12 mouse cellular contexts compared by ENCODE assay signal in the genomic region with DNA sequence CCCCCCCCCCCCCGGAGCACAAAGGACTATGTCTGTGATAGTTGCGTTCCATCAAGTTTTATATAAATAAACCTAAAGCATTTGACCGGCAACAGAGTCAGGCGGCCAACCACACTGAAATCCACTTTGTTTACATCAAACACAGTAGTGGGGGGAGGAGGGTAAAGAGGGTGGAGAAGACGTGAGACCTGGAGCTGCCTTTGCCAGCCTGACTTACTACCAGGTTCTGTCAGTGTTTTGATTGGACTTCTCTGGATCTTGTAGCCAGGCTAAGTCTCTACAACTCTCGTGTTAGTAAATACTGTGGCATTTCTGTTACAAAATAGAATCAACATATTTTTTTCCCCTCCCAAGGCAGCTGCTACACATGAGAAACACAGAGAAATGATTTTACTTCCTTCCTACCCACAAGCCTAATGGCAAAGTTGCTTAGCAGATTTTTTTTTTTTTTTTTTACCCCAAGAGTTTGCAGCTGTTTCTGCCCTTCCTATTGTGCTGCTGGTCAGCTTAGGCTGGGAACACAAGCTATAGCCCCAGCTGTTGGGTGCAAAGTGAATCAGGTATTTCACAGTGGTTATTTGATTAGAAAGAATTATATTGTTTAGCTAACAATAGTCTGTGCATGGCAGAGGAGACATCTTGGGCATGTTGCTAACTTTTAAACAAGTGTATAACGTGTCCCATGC. TPM values are rescaled to one million over a fixed set of nuclear protein-coding genes. Genes with fewer than 3 reads are reported as not detected.
DNase-seq lines count a peak whose midpoint lies in the region; ATAC-seq lines count a peak whose summit lies in the region.
"Had no signal": no experiment of that assay in that cellular context is flagged by ENCODE, and none has a peak within 500 bp of the region (broad histone marks: within the 10 kb centered on the region; RNA-seq: fewer than 3 reads in every experiment).

No protein-coding gene starts in this region.

- no peak overlapping the region for H3K4me3 ChIP-seq in heart, embryonic 16.5 days (ENCODE audit: low read length)
- H3K4me3 ChIP-seq in heart, embryonic 10.5 days, result no peak overlapping the region
- H3K4me3 ChIP-seq in midbrain, embryonic 11.5 days (ENCODE audit: low read depth, low read length), result no peak overlapping the region
- no peak overlapping the region for H3K4me3 ChIP-seq in midbrain, embryonic 16.5 days (ENCODE audit: low read depth, low read length)
- H3K4me3 ChIP-seq in intestine, embryonic 14.5 days (ENCODE audit: low read depth, low read length), result no peak overlapping the region
- no peak overlapping the region; the same call in 1 of the 2 replicates for H3K4me3 ChIP-seq in stomach, embryonic 16.5 days (replicated peaks; ENCODE audit: low read length)

- no peak for ATAC-seq in heart, embryonic 16.5 days (replicated peaks; ENCODE audit: extremely low read depth, insufficient read depth, low FRiP score)
- 0 out of 2 replicates have a peak, but pooled peaks have one; percentile 35 for ATAC-seq in midbrain, embryonic 11.5 days (ENCODE audit: low FRiP score)
- ATAC-seq in midbrain, embryonic 16.5 days, result no peak
- ATAC-seq in intestine, embryonic 14.5 days (replicated peaks; ENCODE audit: low FRiP score, low TSS enrichment, low read depth), result 0 out of 2 replicates have a peak, but pooled peaks have one; percentile 40
- ATAC-seq in stomach, embryonic 16.5 days (ENCODE audit: insufficient read depth, low FRiP score), result peak; percentile 44; the same call in 1 of the 2 replicates
- ATAC-seq: forebrain, embryonic 14.5 days had no signal

- H3K9me3 ChIP-seq in heart, embryonic 16.5 days (replicated peaks; ENCODE audit: control insufficient read depth, low read length), result no peaks in the 10 kb centered on the region
- H3K9me3 ChIP-seq in heart, embryonic 10.5 days, result no peaks in the 10 kb centered on the region
- H3K9me3 ChIP-seq in midbrain, embryonic 11.5 days (ENCODE audit: control insufficient read depth, low read length), result no peaks in the 10 kb centered on the region
- no peaks in the 10 kb centered on the region for H3K9me3 ChIP-seq in midbrain, embryonic 16.5 days (replicated peaks; ENCODE audit: control insufficient read depth, low read length, poor library complexity, severe bottlenecking)
- H3K9me3 ChIP-seq in intestine, embryonic 14.5 days (ENCODE audit: control insufficient read depth, low read length), result no peaks in the 10 kb centered on the region
- H3K9me3 ChIP-seq in stomach, embryonic 16.5 days (replicated peaks; ENCODE audit: control insufficient read depth, low read length), result no peaks in the 10 kb centered on the region

- no peak overlapping the region for H3K9ac ChIP-seq in heart, embryonic 16.5 days (ENCODE audit: low read length)
- no peak overlapping the region for H3K9ac ChIP-seq in midbrain, embryonic 11.5 days (ENCODE audit: low read length)
- no peak overlapping the region for H3K9ac ChIP-seq in midbrain, embryonic 16.5 days (ENCODE audit: low read depth, low read length)
- no peak overlapping the region for H3K9ac ChIP-seq in intestine, embryonic 14.5 days (ENCODE audit: low read length)
- no peak overlapping the region for H3K9ac ChIP-seq in stomach, embryonic 16.5 days (ENCODE audit: low read length)

- 23% methylated on average over 7 of the region's 7 CpGs for WGBS in heart, embryonic 16.5 days
- 25% methylated on average over 7 of the region's 7 CpGs for WGBS in heart, embryonic 10.5 days
- WGBS in midbrain, embryonic 11.5 days, result 37% methylated on average over 7 of the region's 7 CpGs
- 47% methylated on average over 7 of the region's 7 CpGs for WGBS in midbrain, embryonic 16.5 days
- 11% methylated on average over 7 of the region's 7 CpGs for WGBS in intestine, embryonic 14.5 days
- WGBS in stomach, embryonic 16.5 days, result 11% methylated on average over 7 of the region's 7 CpGs

- intact Hi-C loops in left cerebral cortex, postnatal 10 days (cut with DNase I), result no loop called here

- no peaks in the 10 kb centered on the region for H3K36me3 ChIP-seq in heart, embryonic 16.5 days (ENCODE audit: control insufficient read depth, insufficient read depth)
- no peaks in the 10 kb centered on the region for H3K36me3 ChIP-seq in heart, embryonic 10.5 days
- no peaks in the 10 kb centered on the region for H3K36me3 ChIP-seq in midbrain, embryonic 11.5 days (ENCODE audit: control insufficient read depth, insufficient read depth, low read length)
- H3K36me3 ChIP-seq in midbrain, embryonic 16.5 days (ENCODE audit: control insufficient read depth, insufficient read depth, low read length), result no peaks in the 10 kb centered on the region
- no peaks in the 10 kb centered on the region for H3K36me3 ChIP-seq in intestine, embryonic 14.5 days (ENCODE audit: control insufficient read depth, insufficient read depth, low read length)
- H3K36me3 ChIP-seq in stomach, embryonic 16.5 days (ENCODE audit: control insufficient read depth, insufficient read depth, low read length), result no peaks in the 10 kb centered on the region

- peak overlapping the region; percentile 16; the same call in 1 of the 2 replicates for H3K4me2 ChIP-seq in heart, embryonic 16.5 days (ENCODE audit: low read depth, low read length)
- H3K4me2 ChIP-seq in midbrain, embryonic 11.5 days, result no peak overlapping the region
- H3K4me2 ChIP-seq in midbrain, embryonic 16.5 days (ENCODE audit: low read length), result no peak overlapping the region
- H3K4me2 ChIP-seq in intestine, embryonic 14.5 days (ENCODE audit: low read length), result peak overlapping the region; percentile 20
- H3K4me2 ChIP-seq in stomach, embryonic 16.5 days (ENCODE audit: low read depth, low read length), result peak overlapping the region; percentile 35

- no peak overlapping the region for H3K27ac ChIP-seq in heart, embryonic 16.5 days (ENCODE audit: low read length)
- no peak overlapping the region for H3K27ac ChIP-seq in heart, embryonic 10.5 days
- H3K27ac ChIP-seq in midbrain, embryonic 11.5 days (ENCODE audit: low read depth, low read length), result no peak overlapping the region
- H3K27ac ChIP-seq in midbrain, embryonic 16.5 days (ENCODE audit: low read length), result no peak overlapping the region
- H3K27ac ChIP-seq in intestine, embryonic 14.5 days (ENCODE audit: low read depth), result peak overlapping the region; percentile 36; the same call in 1 of the 2 replicates
- peak overlapping the region; percentile 60 for H3K27ac ChIP-seq in stomach, embryonic 16.5 days (ENCODE audit: low read length)

- H3K27me3 ChIP-seq in heart, embryonic 16.5 days (ENCODE audit: control insufficient read depth, insufficient read depth, low read length), result no peaks in the 10 kb centered on the region
- H3K27me3 ChIP-seq in heart, embryonic 10.5 days (ENCODE audit: insufficient read depth, poor library complexity, severe bottlenecking), result no peaks in the 10 kb centered on the region
- no peaks in the 10 kb centered on the region for H3K27me3 ChIP-seq in midbrain, embryonic 11.5 days (ENCODE audit: control insufficient read depth, insufficient read depth, low read length)
- H3K27me3 ChIP-seq in midbrain, embryonic 16.5 days (ENCODE audit: control insufficient read depth, insufficient read depth, low read depth, low read length), result no peaks in the 10 kb centered on the region
- H3K27me3 ChIP-seq in intestine, embryonic 14.5 days (replicated peaks; ENCODE audit: control insufficient read depth, insufficient read depth, low read length), result no peaks in the 10 kb centered on the region
- H3K27me3 ChIP-seq in stomach, embryonic 16.5 days (ENCODE audit: control insufficient read depth, insufficient read depth, low read length), result no peaks in the 10 kb centered on the region

- DNase-seq in heart, embryonic 10.5 days (ENCODE audit: low spot score), result no peak
- no peak for DNase-seq in midbrain, embryonic 11.5 days (ENCODE audit: low spot score, missing footprints)
- peak; percentile 47 for DNase-seq in intestine, embryonic 14.5 days (ENCODE audit: low spot score)
- no peak for DNase-seq in left cerebral cortex, postnatal 10 days (ENCODE audit: extremely low spot score in 1 of 2, low spot score in 2 of 2)
- DNase-seq: adrenal gland, postnatal 25 days; gastrocnemius, postnatal 14 days; kidney, adult 9 months; right cerebral cortex, postnatal 4 days had no signal

- H3K4me1 ChIP-seq in heart, embryonic 16.5 days (ENCODE audit: control insufficient read depth, insufficient read depth, low read length), result peaks cover 10% of the 10 kb centered on the region
- peaks cover 8% of the 10 kb centered on the region; the same call in 1 of the 2 replicates for H3K4me1 ChIP-seq in heart, embryonic 10.5 days
- peaks cover 4% of the 10 kb centered on the region; the same call in 1 of the 2 replicates for H3K4me1 ChIP-seq in midbrain, embryonic 11.5 days (ENCODE audit: control insufficient read depth, insufficient read depth, low read length)
- no peaks in the 10 kb centered on the region for H3K4me1 ChIP-seq in midbrain, embryonic 16.5 days (ENCODE audit: control insufficient read depth, insufficient read depth, low read length)
- peaks cover 10% of the 10 kb centered on the region for H3K4me1 ChIP-seq in intestine, embryonic 14.5 days (replicated peaks; ENCODE audit: control insufficient read depth, insufficient read depth, low read length)
- H3K4me1 ChIP-seq in stomach, embryonic 16.5 days (ENCODE audit: control insufficient read depth, insufficient read depth, low read length), result peaks cover 17% of the 10 kb centered on the region

RNA-seq across cellular contexts. Expression of a gene that starts 52.3 kb away (rescaled TPM):
- 2.1 and 2.5 TPM in 2 replicates for polyA plus RNA-seq in heart, embryonic 16.5 days (2015; fragmentation: Nextera tagmentation; extraction: Ambion mirVana)
- polyA plus RNA-seq in heart, embryonic 10.5 days (2016; fragmentation: Nextera tagmentation; extraction: Ambion mirVana), result 1.6 and 3.5 TPM in 2 replicates
- 1.1 and 1.6 TPM in 2 replicates for polyA plus RNA-seq in midbrain, embryonic 11.5 days (2014; fragmentation: Nextera tagmentation; extraction: Ambion mirVana)
- polyA plus RNA-seq in midbrain, embryonic 16.5 days (2015; fragmentation: Nextera tagmentation; extraction: Ambion mirVana), result 0.94 and 1.4 TPM in 2 replicates
- polyA plus RNA-seq in intestine, embryonic 14.5 days (2014; fragmentation: Nextera tagmentation; extraction: Ambion mirVana), result 17.7 and 20.0 TPM in 2 replicates
- polyA plus RNA-seq in stomach, embryonic 16.5 days (2015; fragmentation: Nextera tagmentation; extraction: Ambion mirVana), result 12.3 and 13.4 TPM in 2 replicates
- total RNA-seq in left cerebral cortex, postnatal 10 days (2021), result 10 to 100 TPM; 61.3 to 69.8 TPM

Comparison
In these comparisons a context has a peak if more than half of its experiments do, and no peak if none do; other contexts are left out.
1. ATAC-seq: peak in midbrain, embryonic 11.5 days (single experiment), intestine, embryonic 14.5 days (single experiment) and stomach, embryonic 16.5 days (single experiment); none in heart, embryonic 16.5 days (single experiment) and midbrain, embryonic 16.5 days (single experiment).
2. H3K27ac ChIP-seq: peak in intestine, embryonic 14.5 days (single experiment) and stomach, embryonic 16.5 days (single experiment); none in heart, embryonic 16.5 days (single experiment), heart, embryonic 10.5 days (single experiment), midbrain, embryonic 11.5 days (single experiment) and midbrain, embryonic 16.5 days (single experiment).
3. H3K4me2 ChIP-seq: peak in heart, embryonic 16.5 days (single experiment), intestine, embryonic 14.5 days (single experiment) and stomach, embryonic 16.5 days (single experiment); none in midbrain, embryonic 11.5 days (single experiment) and midbrain, embryonic 16.5 days (single experiment).